Mouse (Mus musculus) adrenal gland, postnatal 4 days (tissue): ENCODE measurements around the gene Eid3. TPM values are rescaled to one million over a fixed set of nuclear protein-coding genes. Genes with fewer than 3 reads are reported as not detected.
A peak's percentile ranks its signal among the peaks of the same experiment; 100 is the strongest.

ENCODE experiments used
- DNase-seq, 2 experiments: peaks; one replicate each; pipeline ENCODE4 v3.0.0; 2021 to 2022; ENCODE audit warnings: low spot score in 2 of 2, mixed read lengths in 2 of 2
- long read RNA-seq, 2 experiments: library from polyadenylated mRNA; stranded (forward); transcript quantifications; one replicate each; pipeline ENCODE4 v2.0.0; 2021
- total RNA-seq, 2 experiments: library from RNA; stranded (reverse); gene quantifications; 2 replicates each; pipeline ENCODE4 v1.2.3; 2021

The Eid3 gene
- 1 to 10 TPM; 4.1 to 5.8 TPM for total RNA-seq
- long read RNA-seq, experiment 1: 0 reads
- long read RNA-seq, experiment 2: 0 reads

GRCm38 (mm10) chr10:82866356-82866755 is at the start of gene Eid3:
Gene Eid3, plus strand, starts transcription at chr10:82866626.
- DNase-seq: no peak

- DNase-seq: no peak
These were observed 48.9 kb upstream of the Eid3 start for GRCm38 (mm10) chr10:82817514-82817913.

- no peak for DNase-seq
These were observed 48.5 kb upstream of the Eid3 start for GRCm38 (mm10) chr10:82817936-82818335.

- no peak for DNase-seq
These were observed 47.8 kb upstream of the Eid3 start for GRCm38 (mm10) chr10:82818661-82819060.

GRCm38 (mm10) chr10:82823108-82823778 is 43.2 kb upstream of the Eid3 start:
- DNase-seq: no peak

- DNase-seq: no peak
These were observed 42.6 kb upstream of the Eid3 start for GRCm38 (mm10) chr10:82823779-82824177.

GRCm38 (mm10) chr10:82824541-82824940 is 41.9 kb upstream of the Eid3 start:
- no peak for DNase-seq

- no peak for DNase-seq
These were observed 39.9 kb upstream of the Eid3 start for GRCm38 (mm10) chr10:82826516-82826915.

- no peak for DNase-seq
These were observed 32.5 kb upstream of the Eid3 start, which contains the start of gene Txnrd1 for GRCm38 (mm10) chr10:82833926-82834325. Gene Txnrd1, plus strand, starts transcription at chr10:82833951.

- DNase-seq: no peak
These were observed 30.5 kb upstream of the Eid3 start for GRCm38 (mm10) chr10:82835898-82836297.

GRCm38 (mm10) chr10:82838390-82838789 is 28.0 kb upstream of the Eid3 start:
- DNase-seq: no peak

- DNase-seq: no peak
These were observed 22.3 kb upstream of the Eid3 start for GRCm38 (mm10) chr10:82844090-82844489.

- no peak for DNase-seq
These were observed 21.7 kb upstream of the Eid3 start for GRCm38 (mm10) chr10:82844731-82845130.

- no peak for DNase-seq
These were observed 18.5 kb upstream of the Eid3 start for GRCm38 (mm10) chr10:82847821-82848459.

- no peak for DNase-seq
These were observed 16.6 kb upstream of the Eid3 start for GRCm38 (mm10) chr10:82849686-82850353.

GRCm38 (mm10) chr10:82850354-82850752 is 16.1 kb upstream of the Eid3 start:
- DNase-seq: no peak

GRCm38 (mm10) chr10:82851751-82852150 is 14.7 kb upstream of the Eid3 start:
- DNase-seq: no peak

- no peak for DNase-seq
These were observed 8.3 kb upstream of the Eid3 start for GRCm38 (mm10) chr10:82858032-82858680.

- DNase-seq: peak; percentile 58 to 81
These were observed 7.5 kb upstream of the Eid3 start for GRCm38 (mm10) chr10:82858691-82859532.

GRCm38 (mm10) chr10:82859533-82859915 is 6.9 kb upstream of the Eid3 start:
- no peak for DNase-seq
